Mouse (Mus musculus): ENCODE measurements at regions not wholly inside any gene's neighbourhood (a gene's known extent, or its start where the extent isn't known, plus 50 kb on each side); places are given as distances from the start of the nearest gene placed in this dataset.

DNA sequence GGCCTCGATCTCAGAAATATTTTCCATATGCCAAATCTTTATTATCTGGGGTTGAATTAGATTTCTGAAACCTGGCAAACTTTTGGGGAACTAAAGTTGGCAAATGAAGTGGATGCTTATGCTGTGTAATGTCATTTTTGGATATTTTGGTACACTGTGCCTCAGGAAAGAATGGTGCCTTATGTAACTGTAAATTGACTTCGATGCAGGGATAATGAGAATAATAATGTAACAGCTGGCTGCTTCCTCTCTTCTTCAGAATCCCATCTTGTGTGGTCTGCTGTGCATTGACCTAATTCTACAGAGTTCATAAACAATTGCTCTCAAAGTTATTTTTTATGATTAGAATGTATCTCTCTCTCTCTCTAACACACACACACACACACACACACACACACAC lies 545.6 kb downstream of the Tfap2b start:
- in situ Hi-C loops (cut with MboI, MseI), result no loop called here

DNA sequence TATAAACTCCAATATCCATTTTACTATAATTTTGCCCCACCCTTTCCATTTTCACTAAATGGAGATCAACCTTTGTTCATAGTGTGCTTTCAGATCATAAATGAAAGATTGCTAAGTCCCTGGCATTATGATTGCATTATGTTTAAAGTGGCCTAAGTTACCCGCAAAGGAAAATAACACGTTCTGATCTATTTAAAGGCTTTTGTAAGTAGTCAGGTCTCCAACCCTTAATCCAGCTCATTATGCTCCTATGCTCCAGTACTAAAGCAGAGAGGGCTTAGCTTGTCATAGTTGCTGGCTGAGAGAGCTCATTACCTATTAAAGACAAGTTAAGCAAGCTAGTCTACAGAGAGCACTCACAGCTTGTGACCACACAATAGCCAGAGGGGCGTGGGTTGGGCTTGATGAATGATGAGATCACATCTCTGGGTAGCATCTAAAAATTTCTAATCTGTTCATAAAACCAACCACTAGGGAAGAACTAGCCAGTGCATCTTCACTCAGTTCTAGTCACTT lies 549.3 kb downstream of the Tfap2b start:
- in situ Hi-C loops (cut with MboI, MseI), result no loop called here

DNA sequence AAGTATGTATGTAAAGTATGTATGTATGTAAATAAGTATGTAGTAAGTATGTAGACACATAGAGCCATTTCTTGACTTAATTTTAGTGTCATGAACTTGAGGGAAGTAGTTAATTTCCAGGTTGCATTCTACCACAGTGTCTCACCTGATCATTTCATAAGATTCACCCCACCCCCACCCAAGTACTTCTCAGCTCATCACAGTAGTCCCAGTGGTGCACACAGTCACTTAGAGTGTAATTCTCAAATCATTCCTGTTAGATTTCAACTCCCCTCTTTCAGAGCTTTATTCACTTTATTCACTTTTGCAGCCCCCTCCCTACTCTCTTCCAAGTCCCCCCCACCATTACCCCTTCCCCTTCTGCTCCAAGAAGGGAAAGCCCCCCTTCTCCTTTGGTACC lies 558.2 kb downstream of the Tfap2b start:
- in situ Hi-C loops (cut with MboI, MseI), result no loop called here

DNA sequence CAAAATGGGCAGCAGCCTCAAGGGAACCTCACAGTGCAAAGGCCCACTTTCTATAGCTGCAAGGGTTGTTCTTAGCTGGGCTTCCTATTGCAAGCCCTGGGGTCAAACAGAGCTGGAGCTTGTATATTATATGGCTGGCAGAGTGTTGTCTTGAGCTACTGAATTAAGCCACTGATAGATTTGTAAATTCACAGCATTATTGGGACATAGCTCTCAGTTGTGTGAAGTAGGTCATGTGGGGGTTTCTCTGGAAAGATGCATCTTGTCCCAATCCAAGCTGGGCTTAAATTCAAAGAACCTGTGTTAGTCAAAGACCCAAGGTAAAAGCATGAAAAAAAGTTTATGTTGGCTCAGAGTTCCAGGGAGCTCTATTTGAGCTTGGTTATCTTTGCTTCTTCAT lies 563.6 kb downstream of the Tfap2b start:
- in situ Hi-C loops (cut with MboI, MseI), result no loop called here

DNA sequence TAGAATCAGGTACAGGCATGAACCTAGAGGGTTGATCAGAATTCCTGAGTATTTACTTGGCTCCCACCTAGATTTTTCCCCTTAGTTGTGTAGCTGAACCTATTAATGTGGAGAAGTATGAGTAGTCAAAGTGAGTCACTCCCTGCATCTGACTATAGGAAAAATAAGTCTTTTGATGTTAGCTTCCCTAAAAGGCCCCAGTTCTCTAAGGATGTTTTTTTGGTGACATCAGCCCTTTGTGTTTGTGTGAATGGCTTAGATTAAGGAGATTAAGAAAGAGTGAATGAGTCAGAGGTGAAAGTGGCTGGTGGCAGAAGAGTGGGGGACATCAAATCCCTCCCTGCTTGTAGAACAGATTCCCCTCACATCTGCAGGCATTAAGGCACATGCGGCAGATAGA lies 565.8 kb downstream of the Tfap2b start:
- in situ Hi-C loops (cut with MboI, MseI), result no loop called here

DNA sequence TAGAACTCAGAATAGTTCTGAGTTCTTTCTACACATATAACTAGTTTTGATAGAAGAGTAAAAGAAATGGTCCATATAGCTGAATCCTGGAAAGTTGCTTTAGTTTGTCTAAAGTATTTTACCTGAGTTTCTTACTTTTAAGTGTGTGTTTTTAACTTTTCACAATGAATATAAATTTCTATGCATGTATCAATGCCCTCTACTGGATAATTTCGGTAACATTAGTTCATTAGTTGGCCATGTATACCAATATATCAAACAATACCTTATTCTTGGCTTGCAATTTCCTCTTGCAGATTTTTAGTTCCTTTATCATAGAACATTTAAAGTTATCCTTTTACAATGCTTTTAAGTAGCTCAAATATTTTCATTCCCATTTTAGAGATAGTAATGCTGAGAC lies 568.8 kb downstream of the Tfap2b start:
- in situ Hi-C loops (cut with MboI, MseI), result no loop called here

DNA sequence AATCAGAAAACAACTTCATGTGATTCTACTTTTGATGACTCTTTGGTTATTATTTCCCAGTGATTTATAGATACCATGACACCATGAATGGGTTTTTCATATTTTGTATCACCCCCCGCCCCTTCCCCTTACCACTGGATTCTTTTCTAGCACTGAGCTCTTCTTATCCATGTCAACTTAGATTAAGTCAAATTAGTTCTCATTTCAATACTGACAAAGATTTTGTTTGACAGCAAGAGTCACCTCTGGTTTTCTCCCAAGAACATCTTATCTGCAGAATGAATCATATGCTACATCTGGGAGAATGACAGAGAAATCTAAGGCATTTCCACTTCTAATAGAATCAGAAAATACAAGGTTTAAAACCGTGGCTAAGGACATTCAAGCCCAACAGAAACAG lies 578.3 kb downstream of the Tfap2b start:
- in situ Hi-C loops (cut with MboI, MseI), result no loop called here

DNA sequence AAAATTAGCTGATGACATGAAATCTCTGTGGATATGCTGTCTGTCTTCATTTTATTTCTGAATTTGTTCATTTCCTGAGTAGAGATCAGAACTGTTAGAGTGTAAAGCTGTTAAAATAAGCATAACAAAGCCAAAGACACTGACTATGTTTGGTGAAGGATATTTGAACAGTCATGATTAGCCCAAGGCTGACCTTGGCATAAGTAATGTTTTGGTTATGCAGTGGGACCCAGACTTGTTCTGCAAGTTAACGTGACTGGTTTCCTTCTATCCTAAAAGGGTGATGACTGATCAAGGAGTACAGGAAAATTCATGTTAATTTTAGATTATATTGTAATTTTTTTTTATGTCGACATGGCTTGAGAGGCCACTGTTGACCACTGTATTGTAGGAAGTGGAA lies 585.4 kb downstream of the Tfap2b start:
- in situ Hi-C loops (cut with MboI, MseI), result no loop called here

DNA sequence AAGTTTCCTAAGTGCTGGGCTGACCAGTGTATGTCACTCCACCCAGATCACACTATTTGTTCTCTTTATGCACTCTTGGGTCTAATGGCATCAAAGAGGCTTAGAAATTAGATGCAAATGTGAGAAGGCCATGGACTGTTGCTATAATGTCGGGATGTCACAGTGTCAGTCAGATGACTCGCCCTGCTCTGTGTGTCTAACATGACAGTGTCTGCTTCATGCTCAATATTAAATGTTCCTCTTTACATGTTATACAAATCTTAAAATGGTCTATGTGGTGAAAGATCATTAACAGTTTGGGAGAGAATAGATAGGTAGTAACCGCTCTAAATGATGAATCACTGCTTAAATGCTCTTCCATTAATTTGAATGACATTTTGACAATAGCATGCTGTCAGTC lies 617.2 kb downstream of the Tfap2b start:
- in situ Hi-C loops (cut with MboI, MseI), result no loop called here

DNA sequence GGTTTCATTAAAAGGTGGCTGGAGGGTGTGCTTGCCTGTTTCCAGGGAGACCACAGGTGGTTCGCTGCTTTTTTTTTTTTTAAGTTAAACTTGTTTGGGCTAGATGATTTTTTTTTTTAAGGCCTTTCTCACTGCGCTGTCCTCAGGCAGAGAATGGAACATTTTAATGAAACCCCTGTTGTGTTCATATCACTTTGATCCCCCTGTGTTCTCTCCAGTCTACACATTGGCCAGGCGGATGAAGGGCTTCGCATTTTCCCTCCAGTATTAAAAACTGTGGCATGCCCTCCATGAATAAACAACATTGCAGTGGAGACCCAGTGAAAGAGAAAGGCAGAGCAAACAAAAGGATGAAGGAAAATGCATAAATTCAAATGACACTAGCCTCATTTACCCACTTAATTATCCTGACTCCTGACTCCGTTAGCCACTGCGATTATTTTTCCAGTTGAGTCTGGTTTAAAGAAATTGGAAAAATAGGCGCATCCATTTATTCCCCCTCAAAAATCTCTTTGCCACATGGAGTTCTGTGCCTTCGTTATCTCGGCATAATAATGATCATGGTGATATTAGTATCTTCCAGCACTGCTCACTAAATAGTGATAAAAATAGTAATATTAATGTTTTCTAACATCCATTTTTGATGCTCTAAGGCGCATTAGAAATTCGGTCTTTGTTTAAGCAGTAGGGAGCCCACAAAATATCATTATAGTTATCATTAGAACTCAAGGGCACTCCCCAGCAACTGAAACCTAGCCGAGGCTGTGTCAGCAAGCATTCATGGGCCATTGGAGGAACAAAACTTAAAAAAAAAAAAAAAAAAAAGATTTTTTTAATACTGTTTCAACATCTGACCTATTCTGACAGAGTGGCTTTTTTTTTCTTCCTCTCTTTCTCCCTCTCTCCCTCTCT lies 618.0 kb downstream of the Tfap2b start:
- in situ Hi-C loops (cut with MboI, MseI), result no loop called here

DNA sequence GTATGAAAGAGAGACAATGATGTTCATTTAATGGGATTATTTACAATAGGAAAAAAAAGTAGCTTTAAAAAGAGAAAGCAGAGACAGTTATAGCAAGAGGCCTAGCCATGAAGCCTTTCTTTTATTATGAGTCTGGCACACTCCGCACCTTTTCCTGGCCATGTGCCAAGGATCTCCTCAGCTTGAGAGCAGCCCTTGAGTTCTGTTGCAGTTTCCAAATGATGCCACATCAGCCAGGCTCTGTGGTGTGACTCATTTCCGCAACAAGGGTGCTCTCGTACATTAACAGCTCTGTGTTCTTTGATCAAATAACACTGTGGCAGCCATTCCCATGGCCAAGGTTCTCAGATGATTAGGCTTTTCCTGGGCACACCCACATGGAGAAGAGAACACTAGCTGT lies 641.2 kb downstream of the Tfap2b start:
- in situ Hi-C loops (cut with MboI, MseI), result no loop called here

DNA sequence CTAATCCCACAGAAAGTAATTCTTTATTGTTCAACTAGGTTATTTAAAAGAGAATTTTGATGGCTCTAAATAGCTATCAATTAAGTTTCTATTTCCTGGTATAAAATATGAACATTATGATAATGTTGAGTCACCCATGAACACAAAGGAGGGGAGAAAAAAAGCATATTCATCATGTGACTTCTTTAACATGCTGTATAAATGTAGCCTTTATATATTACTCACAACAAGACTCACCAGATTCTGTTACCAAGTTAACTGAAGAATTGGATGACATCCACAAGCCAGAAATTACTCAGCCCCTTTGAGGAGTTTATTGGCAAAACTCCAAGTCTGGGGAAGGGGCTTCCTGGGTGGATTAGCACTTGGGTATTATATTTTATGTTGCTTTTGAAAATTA lies 648.5 kb downstream of the Tfap2b start:
- in situ Hi-C loops (cut with MboI, MseI), result no loop called here

DNA sequence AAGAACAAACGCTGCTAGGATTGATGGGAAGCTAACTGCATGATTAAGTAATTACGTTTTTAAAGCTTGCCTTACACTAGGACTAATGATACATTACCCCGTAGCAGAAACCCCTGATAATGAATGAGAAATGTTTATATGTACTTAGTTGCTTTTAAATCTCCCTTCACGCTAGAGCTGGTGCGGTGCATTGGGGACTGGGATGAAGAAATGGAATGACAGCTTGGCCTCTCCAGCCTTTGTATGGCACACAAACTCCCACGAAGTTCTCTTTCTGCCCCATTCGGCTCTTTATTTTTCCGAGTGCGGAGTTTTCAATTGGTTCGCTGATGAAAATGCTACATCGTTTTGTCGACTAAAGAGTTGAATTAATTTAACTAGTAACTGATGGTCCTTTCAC lies 659.8 kb downstream of the Tfap2b start:
- in situ Hi-C loops (cut with MboI, MseI), result no loop called here

DNA sequence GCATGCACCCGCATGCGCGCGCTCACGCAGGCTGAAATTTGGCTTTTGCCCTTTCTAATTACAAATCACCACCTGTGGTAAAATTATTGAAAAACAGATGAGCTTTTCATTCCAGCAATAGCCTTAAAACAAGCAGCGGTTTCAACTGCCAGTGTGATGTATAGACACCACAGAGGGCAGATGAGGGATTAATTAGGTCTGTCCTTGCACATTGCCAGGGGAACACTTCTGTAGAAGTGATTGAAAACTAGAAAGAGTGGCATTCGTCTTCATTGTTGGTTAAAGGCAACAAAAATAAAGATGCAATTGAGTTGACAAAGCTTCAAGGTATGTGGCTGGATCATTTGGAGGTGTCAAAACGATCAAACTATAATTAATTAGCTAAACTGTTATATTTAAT lies 672.5 kb downstream of the Tfap2b start:
- in situ Hi-C loops (cut with MboI, MseI), result no loop called here

DNA sequence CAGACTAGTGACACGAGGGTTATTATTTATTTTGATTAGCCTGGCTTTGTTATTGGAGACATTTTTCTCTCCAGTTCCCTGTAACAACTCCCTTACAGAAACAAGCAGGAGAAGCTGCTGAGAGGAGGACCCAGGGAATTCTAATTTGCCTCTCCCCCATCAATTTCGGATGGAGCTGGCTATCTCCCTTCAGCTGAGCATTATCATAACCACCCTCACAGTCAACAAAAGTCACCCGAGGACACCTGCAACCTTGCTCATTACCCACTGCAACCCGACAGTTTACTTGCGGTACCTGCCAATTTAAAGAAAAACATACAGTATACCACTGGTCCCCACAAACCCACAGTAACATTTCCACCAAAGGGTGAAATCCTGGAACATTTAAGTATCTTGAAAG lies 690.7 kb downstream of the Tfap2b start:
- in situ Hi-C loops (cut with MboI, MseI), result no loop called here

DNA sequence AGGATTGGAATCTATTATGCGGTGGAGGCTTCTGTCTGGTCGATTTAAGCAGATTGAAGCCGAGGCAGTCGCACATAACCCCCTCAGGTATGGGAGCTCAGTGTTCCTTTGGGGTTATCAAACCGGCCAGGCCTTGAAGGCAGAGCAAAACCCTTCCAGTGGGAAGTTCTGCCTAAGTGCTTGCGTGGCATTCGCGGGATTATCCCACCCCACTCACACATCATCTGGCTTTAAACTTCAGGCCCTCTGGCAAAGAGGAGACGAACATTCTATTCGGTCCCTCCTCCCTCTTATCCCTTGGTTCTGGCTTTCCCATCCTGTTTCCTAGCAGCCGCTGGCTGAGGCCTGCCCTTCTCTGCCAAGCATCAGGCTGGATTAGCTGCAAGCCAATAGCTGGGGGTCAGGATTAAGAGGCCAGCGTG lies 691.2 kb downstream of the Tfap2b start:
- in situ Hi-C loops (cut with MboI, MseI), result loop anchor here in 1 of 2 experiments (10.0 to 25.0 kb wide), 2 partner anchors 612 to 1245 kb away; no protein-coding TSS in a partner anchor

DNA sequence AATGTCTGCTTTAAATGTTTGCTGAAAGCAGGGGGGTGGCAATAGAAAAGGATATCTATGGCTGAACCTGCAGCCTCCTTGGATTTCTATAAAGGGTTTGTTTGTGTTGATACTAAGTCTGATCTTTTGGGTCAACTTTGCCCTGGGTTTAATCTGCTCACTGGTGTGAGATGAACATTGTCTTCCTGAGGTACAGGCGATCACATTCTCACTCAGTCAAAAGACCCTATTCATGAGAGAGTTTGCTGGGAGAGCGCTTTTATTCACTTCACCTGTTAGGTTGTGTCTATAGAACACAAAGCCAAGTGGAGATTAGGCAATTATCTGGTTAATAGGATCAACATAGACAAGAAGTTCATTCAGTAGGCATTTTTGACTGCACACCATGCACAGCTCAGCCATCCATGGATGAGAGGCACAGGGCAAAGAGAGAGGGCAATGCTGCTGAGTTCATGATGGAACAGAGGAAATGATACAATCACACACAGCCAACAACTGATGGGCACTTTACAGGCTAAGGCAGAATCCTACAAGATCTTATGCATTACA lies 692.3 kb downstream of the Tfap2b start:
- in situ Hi-C loops (cut with MboI, MseI), result loop anchor here in 1 of 2 experiments (10.0 to 25.0 kb wide), 2 partner anchors 611 to 1246 kb away; no protein-coding TSS in a partner anchor

DNA sequence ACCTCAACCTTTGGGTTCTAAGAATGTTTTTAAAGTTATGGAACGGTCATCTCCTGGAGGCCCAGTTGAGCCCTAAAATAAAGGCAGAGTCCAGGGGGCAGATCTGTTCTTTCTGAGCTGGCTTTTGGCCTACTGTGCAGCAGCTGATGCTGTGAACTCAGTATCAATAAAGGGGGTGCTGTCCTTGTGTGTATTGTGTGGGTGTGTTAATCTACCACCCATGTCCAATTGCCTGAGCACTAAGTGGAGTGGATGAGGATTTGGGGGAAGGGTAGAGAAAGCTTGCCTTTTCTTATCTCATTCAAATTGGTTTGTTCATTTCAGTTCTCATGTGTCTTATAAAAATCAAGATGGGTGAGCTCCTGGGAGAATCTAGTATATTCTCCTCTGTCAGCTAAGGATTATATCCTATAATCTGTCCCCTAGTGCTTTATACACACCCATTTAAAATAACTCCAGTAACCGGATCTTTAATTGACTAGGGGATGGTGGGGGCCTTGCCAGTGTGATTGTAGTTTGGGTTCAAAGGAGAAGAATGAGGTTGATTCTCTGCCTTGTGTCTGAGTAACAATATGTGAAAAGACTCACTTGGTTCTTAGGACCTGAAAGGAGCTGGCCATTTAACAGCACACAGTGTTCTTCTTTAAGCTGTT lies 703.6 kb downstream of the Tfap2b start:
- in situ Hi-C loops (cut with MboI, MseI), result loop anchor here in 1 of 2 experiments (25.0 kb wide), 1 partner anchor 600 kb away; no protein-coding TSS in a partner anchor

DNA sequence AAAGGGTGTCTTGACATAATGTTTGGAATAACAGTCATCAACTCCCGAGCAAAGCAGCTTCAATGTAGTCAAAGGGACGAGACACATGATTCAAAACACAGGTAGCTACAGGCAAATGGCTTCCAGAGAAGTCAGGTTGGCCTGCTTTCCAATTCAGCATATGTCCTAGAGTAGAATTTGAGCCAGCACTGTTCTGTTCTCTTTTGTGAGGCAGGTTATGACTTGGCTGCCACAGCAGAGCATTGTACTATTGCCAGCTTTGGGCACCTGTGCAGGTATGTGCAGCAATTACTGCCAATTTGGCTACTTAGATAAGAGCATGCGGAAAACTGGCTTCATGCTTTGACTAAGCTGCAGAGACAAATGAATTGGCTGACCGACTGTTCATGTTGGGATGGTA lies 699.1 kb downstream of the Pkhd1 start:
- in situ Hi-C loops (cut with MboI, MseI), result loop anchor here in 1 of 2 experiments (25.0 kb wide), 1 partner anchor 594 kb away; no protein-coding TSS in a partner anchor

DNA sequence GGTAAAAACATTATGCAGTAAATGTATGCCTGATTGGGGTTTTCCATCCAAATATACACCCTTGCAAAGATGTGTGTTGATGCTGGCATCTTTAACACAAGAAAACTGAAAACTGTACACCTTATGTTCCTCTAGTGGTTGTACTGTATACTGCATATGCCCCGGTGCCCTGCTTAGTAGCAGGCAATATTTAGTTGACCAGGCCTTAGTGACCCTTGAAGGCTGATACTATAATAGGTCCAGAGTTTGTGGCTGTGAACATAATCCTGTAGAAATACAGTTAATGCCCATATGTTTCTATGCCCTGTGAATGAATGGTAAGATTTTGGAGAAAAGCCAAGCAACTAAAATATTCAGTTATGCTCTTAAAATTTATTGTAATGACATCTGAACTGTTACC lies 690.7 kb downstream of the Pkhd1 start:
- in situ Hi-C loops (cut with MboI, MseI), result no loop called here

DNA sequence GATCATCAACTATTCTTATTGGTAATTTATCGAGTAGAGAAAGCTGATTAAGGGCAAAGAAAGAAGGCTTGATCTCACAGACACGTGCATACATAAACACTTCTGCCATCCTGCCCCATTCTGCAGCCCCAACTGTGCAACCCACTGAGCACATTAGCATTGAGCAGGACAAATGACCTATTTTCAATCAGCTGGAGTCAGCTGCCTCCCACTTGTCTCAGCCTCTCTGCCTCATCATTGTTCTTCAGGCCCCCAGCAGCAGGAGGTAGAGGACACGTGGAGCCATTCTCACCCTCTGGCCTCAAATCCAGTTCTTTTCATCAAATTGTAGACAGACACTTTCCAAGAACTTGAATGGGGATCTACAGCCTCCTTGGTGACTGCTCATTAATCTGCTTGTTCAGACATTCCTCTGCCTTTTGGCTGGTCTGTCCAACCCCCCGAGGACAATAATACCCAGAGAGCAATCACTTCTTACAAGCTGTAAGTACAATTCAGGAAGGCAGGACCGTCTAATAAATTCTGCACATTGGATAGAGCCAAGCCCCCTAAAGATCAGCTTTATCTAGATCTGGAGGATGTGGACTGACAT lies 690.0 kb downstream of the Pkhd1 start:
- in situ Hi-C loops (cut with MboI, MseI), result no loop called here

All from T-helper 17 cell (primary cell).